Mouse (Mus musculus) ovary, postnatal 36 days (tissue): ENCODE results near the gene Gm37240.

Experiments used
- DNase-seq: peaks from one replicate; pipeline ENCODE4 v3.0.0; 2022; ENCODE audit warnings: low spot score, mixed read lengths

Gene Gm37240

GRCm38 (mm10) chr3:84826938-84827337 lies 1060.4 kb downstream of the Gm37240 start:
- no peak for DNase-seq

- no peak for DNase-seq
These were observed 1060.9 kb downstream of the Gm37240 start for GRCm38 (mm10) chr3:84826405-84826804.

- DNase-seq = no peak
These were observed 1061.3 kb downstream of the Gm37240 start for GRCm38 (mm10) chr3:84825990-84826389.

DNA sequence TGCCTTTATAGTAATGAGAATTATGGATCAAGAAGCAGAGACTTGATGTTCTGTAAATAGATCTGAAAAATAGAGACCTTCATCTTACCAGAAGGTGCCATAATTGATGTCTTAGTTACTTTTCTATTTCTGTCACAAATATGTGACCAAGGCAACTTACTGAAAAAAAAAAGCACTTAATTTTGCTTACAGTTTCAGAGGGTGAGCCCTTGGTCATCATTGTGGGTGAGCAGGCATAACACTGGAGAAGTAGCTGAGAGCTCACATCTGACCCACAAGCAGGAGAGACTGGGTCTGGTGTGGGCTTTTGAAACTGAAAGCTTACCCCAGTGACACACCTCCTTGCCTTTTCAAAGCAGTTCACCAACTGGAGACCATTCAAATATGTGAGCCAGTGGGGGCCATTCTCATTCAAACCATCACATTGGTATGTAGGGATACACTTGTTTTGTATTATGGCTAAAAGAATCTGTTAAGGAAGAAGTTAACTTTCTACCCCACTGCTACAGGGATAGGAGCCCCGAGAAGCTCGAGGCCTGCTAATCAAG lies 1066.6 kb downstream of the Gm37240 start:
- no peak for DNase-seq

DNA sequence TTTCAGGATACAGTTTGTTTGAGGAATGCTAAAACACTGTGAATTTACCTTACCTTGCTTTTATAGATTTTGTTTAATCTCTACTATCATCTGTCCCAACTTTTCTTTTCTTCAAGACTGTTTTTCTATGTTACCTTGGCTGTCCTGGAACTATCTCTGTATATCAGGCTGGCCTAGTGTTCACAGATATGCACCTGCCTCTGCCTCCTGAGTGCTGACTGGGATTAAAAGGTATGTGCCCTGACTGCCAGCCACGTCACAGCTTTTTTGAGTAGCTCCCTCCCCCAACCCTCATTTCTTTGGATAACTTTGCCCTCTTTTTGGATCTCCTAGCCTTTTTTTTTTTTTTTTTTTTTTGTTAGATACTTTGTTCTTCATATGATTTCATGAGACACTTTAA lies 1070.4 kb downstream of the Gm37240 start:
- no peak for DNase-seq

DNA sequence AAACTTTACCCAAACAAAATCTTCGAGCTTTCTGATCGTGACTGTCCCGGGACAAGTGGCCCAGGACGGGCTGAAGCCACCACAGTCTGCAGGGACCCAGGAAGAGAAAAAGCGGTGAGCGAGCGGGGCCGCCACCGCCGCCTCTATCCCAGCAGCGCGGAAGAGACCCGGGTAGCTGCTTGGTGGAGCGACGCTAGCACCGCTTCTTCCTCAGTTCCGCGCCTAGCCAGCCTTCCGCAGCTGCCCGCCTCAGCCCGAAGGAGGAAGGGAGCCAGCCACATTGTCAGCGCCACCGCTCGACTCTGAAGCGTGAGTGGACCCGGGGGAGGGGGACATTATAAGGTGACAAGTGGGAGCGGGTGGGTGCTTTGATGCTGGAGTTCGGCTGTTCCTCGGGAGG lies 1071.9 kb downstream of the Gm37240 start:
- DNase-seq = peak; percentile 38

DNA sequence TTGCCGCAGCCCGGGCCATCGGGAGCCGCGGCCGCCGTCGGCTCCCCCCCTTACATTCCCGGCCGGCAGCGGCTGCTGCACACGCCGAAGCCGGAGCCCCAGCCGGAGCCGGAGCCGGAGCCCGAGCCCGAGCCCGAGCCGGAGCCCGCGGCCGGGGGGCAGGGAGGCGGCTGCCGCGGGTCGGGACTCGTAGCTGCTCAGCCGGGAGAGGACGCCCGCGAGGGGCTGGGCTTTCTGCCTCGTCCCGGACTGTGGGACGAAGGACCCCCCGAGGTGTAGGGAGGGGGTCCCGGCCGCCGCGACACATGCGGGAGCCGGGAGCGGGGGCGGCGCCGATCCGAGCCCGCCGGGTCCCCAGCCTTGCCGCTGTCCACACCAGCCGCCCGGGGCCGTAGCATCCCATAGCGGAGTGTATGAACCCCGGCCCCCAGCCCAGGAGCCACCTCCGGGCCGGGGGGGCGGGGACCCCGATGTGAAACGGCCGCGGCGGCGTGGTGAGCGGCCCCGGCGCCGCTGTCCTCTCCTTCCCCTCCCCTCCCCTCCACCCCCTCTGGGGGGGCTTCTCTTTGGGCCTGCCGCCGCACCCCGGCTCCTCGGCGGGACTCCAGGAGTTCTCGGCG lies 1072.4 kb downstream of the Gm37240 start, which contains the start of gene Fbxw7:
TSS of gene Fbxw7 (plus strand) at position 507 of the 620 bp plus-strand sequence.
- DNase-seq = no peak

DNA sequence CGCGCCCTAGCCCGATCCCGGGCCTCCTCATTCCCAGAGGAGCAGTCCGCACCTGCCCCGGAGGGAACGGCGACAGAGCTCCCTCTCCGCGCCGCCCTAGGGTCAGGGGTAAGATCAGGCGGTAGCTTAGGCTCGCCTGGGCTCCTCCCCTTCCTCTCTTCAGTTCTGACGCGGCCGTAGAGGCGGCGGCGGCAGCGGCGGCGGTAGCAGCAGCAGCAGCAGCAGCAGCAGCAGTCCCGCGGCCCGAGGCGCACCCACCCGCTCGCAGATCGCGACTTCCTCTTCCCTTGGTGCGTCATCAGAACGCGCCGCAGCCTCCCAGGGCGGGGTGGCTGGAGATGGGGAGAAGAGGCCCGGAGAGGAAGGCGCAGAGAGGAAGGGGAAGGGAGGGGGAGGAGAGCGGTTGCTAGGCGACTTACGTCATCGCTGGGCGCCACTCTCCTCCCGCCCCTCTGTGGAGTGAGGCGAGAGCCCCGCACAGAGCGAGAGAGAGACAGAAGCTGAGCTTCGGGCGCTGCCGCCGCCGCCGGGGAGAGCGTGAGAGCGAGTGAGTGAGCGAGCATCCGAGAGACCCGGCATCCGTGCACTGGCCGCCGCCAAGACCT lies 1073.1 kb downstream of the Gm37240 start:
- DNase-seq = peak; percentile 100

GRCm38 (mm10) chr3:84813436-84814156 lies 1073.7 kb downstream of the Gm37240 start:
- no peak for DNase-seq

DNA sequence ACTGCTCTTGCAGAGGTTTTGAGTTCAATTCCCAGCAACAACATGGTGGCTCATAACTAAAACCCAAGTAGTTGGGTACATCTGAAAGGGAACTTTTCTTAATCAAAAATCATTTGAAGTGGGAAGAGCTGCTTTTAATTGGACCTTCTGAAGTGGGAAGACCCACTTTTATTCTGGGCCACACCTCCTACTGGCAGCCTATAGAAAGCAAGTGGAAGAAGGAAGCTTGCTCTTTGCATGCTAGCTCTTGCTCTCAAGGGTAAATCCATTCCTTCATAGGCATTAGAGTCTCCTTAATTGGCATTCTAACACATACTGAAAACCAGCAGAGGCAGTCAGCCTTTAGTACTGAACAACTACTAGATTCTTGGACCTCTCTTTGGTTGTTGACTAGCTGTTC lies 1076.5 kb downstream of the Gm37240 start:
- DNase-seq = no peak

GRCm38 (mm10) chr3:84808906-84809305 lies 1078.4 kb downstream of the Gm37240 start:
- no peak for DNase-seq

DNA sequence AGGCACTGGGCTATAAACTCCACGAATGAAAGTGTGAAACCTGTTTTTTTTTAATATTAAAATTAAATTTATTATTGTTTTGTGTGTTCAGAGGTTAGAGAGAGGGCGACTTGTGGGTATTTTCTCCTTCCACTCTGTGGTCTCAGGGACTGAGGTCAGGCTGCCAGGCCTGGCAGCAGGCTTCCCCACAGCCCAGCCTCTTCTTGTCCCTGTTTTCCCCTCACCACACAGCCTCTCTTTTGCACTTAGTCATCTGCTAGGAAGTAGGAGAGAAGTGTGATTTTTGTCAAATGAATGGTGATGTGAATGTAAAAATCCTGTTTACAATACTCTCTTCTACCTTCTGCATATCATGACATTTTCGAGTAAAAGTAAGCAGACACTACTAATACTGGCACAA lies 1079.5 kb downstream of the Gm37240 start:
- no peak for DNase-seq

DNA sequence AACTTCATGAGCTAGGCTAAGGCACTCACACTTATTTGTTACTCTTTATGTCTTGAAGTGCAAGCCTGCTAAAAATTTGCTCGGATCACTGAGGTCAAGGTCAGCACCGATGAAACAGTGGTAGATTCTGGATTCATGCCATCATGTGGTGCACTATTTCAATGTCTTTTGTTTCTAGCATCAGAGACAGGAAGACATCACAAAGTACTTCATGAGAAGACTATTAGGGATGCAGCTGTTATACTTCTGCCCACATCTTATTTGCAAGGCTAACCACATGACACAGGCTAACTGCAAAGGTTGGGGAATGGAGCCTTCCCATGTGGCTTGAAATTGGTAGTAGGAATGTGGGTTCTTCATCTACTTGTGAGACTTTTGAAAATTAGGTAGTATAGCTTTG lies 1081.1 kb downstream of the Gm37240 start:
- no peak for DNase-seq

DNA sequence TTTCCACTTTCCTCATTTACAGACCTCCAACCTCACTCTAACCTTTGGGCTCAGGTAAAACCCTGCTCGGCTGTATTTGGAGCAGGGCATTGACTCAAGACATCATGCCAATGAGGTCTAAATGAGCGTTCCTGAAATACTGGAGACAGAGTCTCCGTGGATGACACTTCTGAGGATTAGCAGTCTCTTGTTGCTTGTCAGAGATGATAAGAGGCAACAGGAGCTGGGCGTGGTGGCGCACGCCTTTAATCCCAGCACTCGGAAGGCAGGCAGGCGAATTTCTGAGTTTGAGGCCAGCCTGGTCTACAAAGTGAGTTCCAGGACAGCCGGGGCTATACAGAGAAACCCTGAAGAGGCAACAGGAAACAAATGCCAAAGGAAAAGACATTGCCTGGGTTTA lies 1083.3 kb downstream of the Gm37240 start:
- DNase-seq = no peak

DNA sequence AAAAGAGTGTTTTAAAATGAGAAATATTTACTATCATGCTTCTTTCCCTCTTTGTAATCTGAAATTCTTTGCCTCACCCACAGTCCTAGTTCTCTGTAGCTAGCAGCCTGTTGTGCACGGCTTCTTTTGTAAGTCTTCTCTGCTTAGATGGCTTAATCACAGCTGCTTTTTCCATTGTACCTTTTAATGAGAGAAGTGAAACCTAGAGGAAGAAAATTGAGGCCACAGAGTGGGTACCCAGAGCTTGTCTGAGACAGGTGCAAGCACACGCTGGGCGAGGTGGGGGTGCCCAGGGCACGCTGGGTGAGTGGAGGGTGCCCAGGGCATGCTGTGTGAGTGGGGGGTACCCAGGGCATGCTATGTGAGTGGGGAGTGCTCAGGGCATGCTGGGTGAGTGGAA lies 1099.4 kb downstream of the Gm37240 start:
- no peak for DNase-seq

- no peak for DNase-seq
These were observed 1111.2 kb downstream of the Gm37240 start for GRCm38 (mm10) chr3:84776084-84776483.

DNA sequence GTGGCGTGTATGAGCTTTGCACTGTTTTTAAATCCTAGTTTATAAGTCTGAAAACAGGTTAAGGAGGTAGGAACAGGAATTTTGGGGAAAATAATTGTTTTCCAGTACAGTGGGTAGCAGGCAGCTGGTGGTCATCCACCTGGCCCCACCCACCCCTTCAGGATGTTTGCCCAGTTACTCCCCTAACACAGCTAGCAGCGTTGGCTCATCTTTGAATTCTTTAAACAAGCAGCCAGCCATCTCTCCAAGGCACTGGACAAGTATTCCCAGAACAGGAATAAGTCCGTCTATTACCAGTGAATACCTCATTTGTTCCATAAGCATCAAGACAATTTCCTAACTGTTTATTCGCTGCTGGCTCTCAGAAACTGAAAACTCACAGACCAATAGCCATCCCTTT lies 1111.7 kb downstream of the Gm37240 start:
- no peak for DNase-seq

DNA sequence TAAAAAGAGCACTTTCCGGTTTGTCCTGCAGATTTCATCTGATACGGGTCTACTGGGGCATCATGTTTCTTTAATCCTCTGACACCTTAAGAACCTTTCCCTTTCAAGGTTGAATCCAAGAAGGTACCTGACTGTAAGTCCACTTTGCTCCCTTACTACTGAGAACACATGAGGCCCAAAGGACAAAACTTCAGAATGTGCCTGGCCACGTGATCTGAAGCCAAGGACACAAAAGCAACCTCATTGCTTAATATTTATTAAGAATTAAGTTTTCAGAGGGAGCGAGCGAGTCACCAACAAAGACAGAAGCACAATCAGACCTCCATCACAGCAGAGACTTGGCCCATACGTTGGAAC lies 1112.3 kb downstream of the Gm37240 start:
- no peak for DNase-seq

DNA sequence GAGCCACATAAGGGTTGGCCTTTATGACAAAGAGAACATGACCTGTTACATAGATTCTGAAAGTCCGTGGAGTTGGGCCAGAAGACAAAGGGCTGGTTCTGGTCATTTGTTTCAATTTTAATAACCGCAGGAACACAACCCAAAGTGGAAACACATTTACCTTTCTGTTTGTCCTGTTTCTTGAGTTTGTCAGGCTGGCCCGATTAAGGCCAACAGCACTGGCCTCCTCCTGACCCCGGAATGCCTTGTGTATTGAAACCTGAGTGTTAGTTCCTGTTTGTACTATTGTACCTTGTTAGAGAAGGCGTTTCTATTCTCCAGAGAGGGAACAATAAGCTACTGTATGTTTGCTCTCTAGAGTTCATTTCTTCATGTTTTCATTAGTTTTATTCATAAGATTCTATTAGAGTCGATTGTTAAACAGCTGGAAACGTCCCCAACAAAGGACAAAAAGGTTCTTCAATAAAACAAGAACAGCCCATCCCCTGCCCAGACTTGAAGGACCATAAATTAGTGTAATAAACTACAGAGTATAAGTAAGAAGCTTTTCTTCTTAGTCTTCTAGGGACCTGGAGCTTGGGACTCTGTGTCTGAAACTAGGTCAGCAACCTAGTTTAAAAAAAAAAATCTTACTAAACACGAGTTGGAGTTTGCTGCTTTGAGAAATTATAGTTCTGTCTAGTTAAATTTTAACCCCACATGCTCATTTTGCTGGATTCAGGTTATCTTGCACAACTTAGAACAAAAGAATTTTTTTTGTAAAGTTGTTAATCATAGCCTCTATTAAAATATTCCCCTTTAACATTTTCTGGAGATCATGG lies 1112.9 kb downstream of the Gm37240 start:
- no peak for DNase-seq

DNA sequence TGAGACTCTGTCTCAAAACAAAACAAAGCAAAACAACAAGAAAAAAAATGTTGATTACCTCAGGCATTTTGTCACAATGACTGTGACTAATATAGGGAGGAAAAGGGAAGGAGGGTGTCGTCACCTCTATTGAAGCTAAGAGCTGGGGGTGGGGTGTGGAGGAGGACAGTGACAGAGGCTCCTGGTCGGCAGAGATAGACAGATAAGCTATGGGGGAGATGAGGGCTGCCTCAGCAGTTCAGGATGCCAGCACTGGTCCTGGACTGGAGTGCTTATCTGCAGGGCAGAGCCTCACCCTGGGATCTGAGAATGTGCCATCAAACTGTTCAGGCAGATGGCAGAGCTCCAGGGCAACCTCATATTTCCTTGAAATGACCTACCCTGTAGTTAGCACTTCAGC lies 1115.3 kb downstream of the Gm37240 start:
- no peak for DNase-seq

DNA sequence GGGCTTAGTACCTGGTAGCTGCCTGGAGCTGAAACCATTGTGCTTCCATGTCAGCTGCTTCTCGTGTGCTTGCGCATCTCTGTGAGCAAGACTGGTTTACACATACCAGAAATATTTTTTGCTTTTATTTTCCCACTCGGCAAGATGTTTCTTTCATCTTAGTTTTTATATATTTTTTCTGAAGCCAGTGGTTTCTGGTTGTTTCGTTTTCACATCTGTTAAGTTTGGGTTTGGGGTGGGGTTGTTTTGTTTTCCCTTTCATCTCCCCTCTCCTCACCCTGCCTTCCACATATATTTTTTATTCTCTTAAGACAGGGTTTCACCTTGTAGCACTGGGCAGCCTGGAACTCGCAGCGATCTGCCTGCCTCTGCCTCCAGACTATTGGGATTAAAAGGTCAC lies 1116.8 kb downstream of the Gm37240 start:
- no peak for DNase-seq

DNA sequence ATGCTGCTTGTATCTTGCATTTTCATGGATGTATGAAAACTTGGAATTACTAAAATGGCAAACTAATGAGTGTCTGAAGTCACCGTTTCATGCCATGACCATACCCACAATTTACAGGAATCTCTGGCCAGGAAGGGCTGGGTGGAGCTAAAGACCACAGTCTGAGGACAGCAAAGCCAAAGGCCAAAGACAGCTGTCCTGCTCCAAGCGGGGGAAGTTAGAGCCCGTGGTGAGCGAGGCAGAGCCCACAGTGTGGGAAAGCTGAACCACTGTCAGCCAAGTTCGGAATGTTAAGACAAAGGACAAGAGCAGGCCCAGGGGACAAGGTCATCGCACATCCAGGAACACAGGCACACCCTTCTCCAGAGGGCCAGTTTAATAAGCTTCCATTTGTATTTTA lies 1117.9 kb downstream of the Gm37240 start:
- DNase-seq = no peak
